Mouse (Mus musculus) MEL (cell line): Measurements from ENCODE around the gene Dand5. TPM values are rescaled to one million over a fixed set of nuclear protein-coding genes. Genes with fewer than 3 reads are reported as not detected.

Experiments used
- DNase-seq: peaks from one replicate; pipeline ENCODE4 v3.0.0; 2011; ENCODE audit warnings: low read depth, low spot score
- H3K27ac ChIP-seq: 2 replicates; pipeline ENCODE4 v1.5.1; 2012; ENCODE audit warnings: low read depth, mild to moderate bottlenecking, control low read depth, low read length, moderate library complexity; ENCODE audit not compliant: control insufficient read depth
- H3K27me3 ChIP-seq, 2 experiments: fragments of 150-350 bp in 1 of 2; sonication (generic) in 1 of 2; 2 replicates each; pipeline ENCODE4 v1.6.1; 2012; ENCODE audit warnings: low read length in 2 of 2, mild to moderate bottlenecking in 2 of 2, improper control_type of control experiment in 1 of 2, moderate library complexity in 1 of 2; ENCODE audit not compliant: insufficient read depth in 2 of 2, control insufficient read depth in 1 of 2
- H3K36me3 ChIP-seq, 2 experiments: 2 replicates each; pipeline ENCODE4 v1.6.1; 2012 to 2014; ENCODE audit warnings: low read length in 2 of 2, improper control_type of control experiment in 1 of 2, inconsistent platforms in 1 of 2, mild to moderate bottlenecking in 1 of 2; ENCODE audit not compliant: insufficient read depth in 2 of 2, control insufficient read depth in 1 of 2
- H3K4me1 ChIP-seq, 2 experiments: fragments of 150-350 bp in 1 of 2; sonication (generic) in 1 of 2; 2 replicates each; pipeline ENCODE4 v1.6.1; 2012; ENCODE audit warnings: low read length in 2 of 2, improper control_type of control experiment in 1 of 2, mild to moderate bottlenecking in 1 of 2; ENCODE audit not compliant: insufficient read depth in 2 of 2, control insufficient read depth in 1 of 2
- H3K4me3 ChIP-seq, 2 experiments: fragments of 150-350 bp in 1 of 2; sonication (generic) in 1 of 2; 2 replicates each; pipeline ENCODE4 v1.5.1; 2012; ENCODE audit warnings: low read depth in 2 of 2, low read length in 2 of 2, mild to moderate bottlenecking in 2 of 2, moderate library complexity in 2 of 2, control low read depth in 1 of 2, improper control_type of control experiment in 1 of 2; ENCODE audit not compliant: control insufficient read depth in 1 of 2, insufficient read depth in 1 of 2
- H3K79me2 ChIP-seq: 2 replicates; pipeline ENCODE4 v1.6.1; 2012; ENCODE audit warnings: mild to moderate bottlenecking, low read length, moderate library complexity; ENCODE audit not compliant: control insufficient read depth, poor library complexity, insufficient read depth
- H3K9ac ChIP-seq: 2 replicates; pipeline ENCODE4 v1.6.1; 2012; ENCODE audit warnings: low read depth, mild to moderate bottlenecking, control low read depth, low read length, moderate library complexity; ENCODE audit not compliant: control insufficient read depth, poor library complexity, severe bottlenecking
- H3K9me3 ChIP-seq: fragments of 150-350 bp; sonication (generic); replicated peaks from 2 replicates; pipeline ENCODE4 v1.6.1; 2012; ENCODE audit warnings: mild to moderate bottlenecking, low read length, improper control_type of control experiment, moderate library complexity; ENCODE audit not compliant: insufficient read depth
- CHD1 ChIP-seq: IDR thresholded peaks from 2 replicates; pipeline ENCODE4 v1.6.1; 2012; ENCODE audit warnings: low read depth, mild to moderate bottlenecking, inconsistent platforms, low read length, improper control_type of control experiment
- CTCF ChIP-seq, 3 experiments: IDR thresholded peaks in 2 of 3; conservative IDR thresholded peaks in 1 of 3; 2 replicates each; pipeline ENCODE4 v1.5.1; 2011 to 2012; ENCODE audit warnings: low read length in 3 of 3, low read depth in 2 of 3, mild to moderate bottlenecking in 2 of 3, improper control_type of control experiment in 1 of 3, inconsistent platforms in 1 of 3, mixed read lengths in 1 of 3, moderate library complexity in 1 of 3; ENCODE audit not compliant: control insufficient read depth in 1 of 3, insufficient read depth in 1 of 3, poor library complexity in 1 of 3, severe bottlenecking in 1 of 3
- EP300 ChIP-seq, 2 experiments: IDR thresholded peaks; 2 replicates each; pipeline ENCODE4 v1.6.1; 2011; ENCODE audit warnings: improper control_type of control experiment in 2 of 2, low read length in 2 of 2, low read depth in 1 of 2, mild to moderate bottlenecking in 1 of 2
- GATA1 ChIP-seq: IDR thresholded peaks from 2 replicates; pipeline ENCODE4 v1.6.1; 2011; ENCODE audit warnings: low read depth, low read length, improper control_type of control experiment
- HCFC1 ChIP-seq: IDR thresholded peaks from 2 replicates; pipeline ENCODE4 v1.6.1; 2012; ENCODE audit warnings: low read depth, mild to moderate bottlenecking, inconsistent platforms, low read length, improper control_type of control experiment, moderate library complexity
- JUND ChIP-seq: IDR thresholded peaks from 2 replicates; pipeline ENCODE4 v1.6.1; 2011; ENCODE audit warnings: low read depth, mild to moderate bottlenecking, improper control_type of control experiment, low read length
- MAFK ChIP-seq: IDR thresholded peaks from 2 replicates; pipeline ENCODE4 v1.6.1; 2011; ENCODE audit warnings: low read depth, mild to moderate bottlenecking, low read length, improper control_type of control experiment, borderline replicate concordance
- MAX ChIP-seq: IDR thresholded peaks from 2 replicates; pipeline ENCODE4 v1.6.1; 2011; ENCODE audit warnings: low read length, improper control_type of control experiment
- MAZ ChIP-seq: IDR thresholded peaks from 2 replicates; pipeline ENCODE4 v1.6.1; 2012; ENCODE audit warnings: low read depth, mild to moderate bottlenecking, inconsistent platforms, low read length, improper control_type of control experiment
- MXI1 ChIP-seq: IDR thresholded peaks from 2 replicates; pipeline ENCODE4 v1.6.1; 2011; ENCODE audit warnings: mild to moderate bottlenecking, low read depth, low read length, improper control_type of control experiment
- MYB ChIP-seq: IDR thresholded peaks from 2 replicates; pipeline ENCODE4 v1.6.1; 2011; ENCODE audit warnings: mild to moderate bottlenecking, low read depth, low read length, improper control_type of control experiment
- MYC ChIP-seq: IDR thresholded peaks from 2 replicates; pipeline ENCODE4 v1.6.1; 2011; ENCODE audit warnings: low read depth, mild to moderate bottlenecking, low read length, improper control_type of control experiment, moderate library complexity
- NELFE ChIP-seq: IDR thresholded peaks from 2 replicates; pipeline ENCODE4 v1.6.1; 2011; ENCODE audit warnings: low read depth, low read length, improper control_type of control experiment
- POLR2AphosphoS2 ChIP-seq: IDR thresholded peaks from 2 replicates; pipeline ENCODE4 v1.6.1; 2011; ENCODE audit warnings: low read length, improper control_type of control experiment
- POLR2AphosphoS5 ChIP-seq: IDR thresholded peaks from 2 replicates; pipeline ENCODE4 v1.6.1; 2012; ENCODE audit warnings: low read depth, borderline replicate concordance, mild to moderate bottlenecking, inconsistent platforms, low read length, moderate library complexity, mixed read lengths
- RCOR1 ChIP-seq: IDR thresholded peaks from 2 replicates; pipeline ENCODE4 v1.6.1; 2012; ENCODE audit warnings: low read depth, mild to moderate bottlenecking, inconsistent platforms, low read length, improper control_type of control experiment
- TAL1 ChIP-seq: IDR thresholded peaks from 2 replicates; pipeline ENCODE4 v1.6.1; 2012; ENCODE audit warnings: mild to moderate bottlenecking, inconsistent platforms, low read length, moderate library complexity, mixed read lengths
- ZC3H11A ChIP-seq: IDR thresholded peaks from 2 replicates; pipeline ENCODE4 v1.6.1; 2012; ENCODE audit warnings: low read depth, mild to moderate bottlenecking, inconsistent platforms, low read length, improper control_type of control experiment
- ZKSCAN1 ChIP-seq: IDR thresholded peaks from 2 replicates; pipeline ENCODE4 v1.6.1; 2012; ENCODE audit warnings: low read depth, mild to moderate bottlenecking, inconsistent platforms, low read length, improper control_type of control experiment, moderate library complexity
- ZMIZ1 ChIP-seq: IDR thresholded peaks from 2 replicates; pipeline ENCODE4 v1.6.1; 2012; ENCODE audit warnings: low read depth, mild to moderate bottlenecking, inconsistent platforms, low read length, improper control_type of control experiment, moderate library complexity
- polyA plus RNA-seq, 2 experiments: library from polyadenylated mRNA; stranded (reverse) in 1 of 2; unstranded in 1 of 2; fragments of >175 nt in 1 of 2; fragments of >200 nt in 1 of 2; gene quantifications; 2 replicates each; pipeline versions ENCODE4 v1.2.1 to v1.2.4; 2012; ENCODE audit warnings: low replicate concordance in 2 of 2, low read depth in 1 of 2; ENCODE audit not compliant: insufficient read length in 2 of 2, insufficient read depth in 1 of 2, missing spikeins in 1 of 2
- total RNA-seq: library from RNA; depleted of rRNA; stranded (reverse); fragments of 300-350 nt; gene quantifications from 2 replicates; pipeline ENCODE4 v1.2.3, GENCODE M21; 2012

The Dand5 gene
- total and polyA plus RNA-seq, 3 experiments, result 1.7 to 2.2 TPM; not detected in 1

- TF ChIP-seq HCFC1 (no peak), MYC (no peak), JUND (no peak), MXI1 (no peak), MAFK (no peak), ZMIZ1 (no peak), EP300 (IDR thresholded peaks at IDR 0.05; ENCODE audit: low read depth in 1 of 2, low read length in 2 of 2) (peak in 1 of 2 experiments; percentile 69; a peak in 2 of 4 replicates), POLR2AphosphoS5 (no peak), MAZ (no peak), TAL1 (peak; percentile 72), CHD1 (no peak)
- TF ChIP-seq, all 39 proteins: peak for 5
Measured at GRCm38 (mm10) chr8:84838513-84838912, 15.9 kb upstream of the Dand5 start (continued).

DNA sequence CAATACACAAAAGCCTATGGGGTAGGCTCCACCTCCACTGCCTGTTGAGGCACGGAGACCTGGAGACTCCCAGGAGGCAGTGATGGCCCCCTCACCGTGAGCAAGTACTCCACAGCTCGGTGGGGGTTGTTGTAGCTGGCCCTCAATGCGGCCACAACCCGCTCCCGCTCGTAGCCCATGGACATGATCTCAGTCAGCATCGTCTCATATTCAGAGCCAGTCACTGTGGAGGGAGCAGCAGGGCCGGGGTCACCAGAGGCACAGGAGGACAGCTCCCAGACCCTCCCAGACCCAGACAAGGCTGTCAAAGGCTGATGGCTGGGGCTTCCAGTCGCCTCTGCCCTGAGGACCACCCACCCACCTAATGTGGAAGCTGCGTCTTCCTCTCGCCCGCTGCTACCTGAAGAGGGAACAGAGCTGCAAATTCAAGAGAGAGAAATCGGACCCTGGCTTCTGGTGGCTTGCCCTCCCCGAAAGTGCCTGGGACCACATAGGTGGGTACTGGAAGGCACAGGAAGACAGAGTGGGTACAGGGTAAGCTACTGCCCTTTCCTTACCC, 15.4 kb upstream of the Dand5 start:
- Histone ChIP-seq H3K4me3 (no peak overlapping the region), H3K9ac (no peak overlapping the region), H3K36me3 (peaks cover 2 to 26% of the 10 kb centered on the region in 2 experiments; a peak in 3 of 4 replicates), H3K79me2 (peaks cover 14% of the 10 kb centered on the region), H3K4me1 (peaks cover 3 to 11% of the 10 kb centered on the region in 2 experiments), H3K9me3 (no peaks in the 10 kb centered on the region), H3K27ac (no peak overlapping the region), H3K27me3 (no peaks in the 10 kb centered on the region)
- TF ChIP-seq RCOR1 (no peak), POLR2AphosphoS2 (no peak), ZC3H11A (no peak), MAX (no peak), ZKSCAN1 (no peak), MYB (no peak), CTCF (IDR thresholded peaks at IDR 0.05 in 2 of 3, conservative IDR thresholded peaks at IDR 0.05 in 1 of 3; ENCODE audit: control insufficient read depth in 1 of 3, insufficient read depth in 1 of 3, low read depth in 2 of 3, low read length in 3 of 3, poor library complexity in 1 of 3, severe bottlenecking in 1 of 3) (no peak), GATA1 (no peak), NELFE (no peak)
- DNase-seq, result no peak
